19 mouse cellular contexts compared by ENCODE assay signal in the genomic region with DNA sequence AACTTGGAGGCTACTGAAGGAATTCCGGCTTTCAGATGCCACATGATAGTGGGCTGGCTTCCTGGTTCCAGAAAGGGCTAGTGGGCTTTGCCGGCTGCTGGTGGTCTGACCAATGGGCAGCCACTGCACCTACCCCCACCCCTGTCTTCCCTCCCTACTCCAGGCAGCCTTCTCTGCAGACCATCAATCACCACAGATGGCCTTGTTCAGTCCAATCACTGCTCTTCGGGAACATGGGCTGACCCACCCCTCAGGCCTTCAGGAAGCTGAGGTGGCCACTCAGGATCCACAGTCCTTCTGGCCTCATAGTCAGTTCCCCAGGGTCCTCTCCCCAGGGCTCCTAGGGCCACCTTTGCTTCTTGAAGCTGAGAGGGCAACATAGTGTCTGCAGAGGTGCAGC.
DNase-seq lines count a peak whose midpoint lies in the region; ATAC-seq and TF ChIP-seq lines count a peak whose summit lies in the region.
"Had no signal": no experiment of that assay in that cellular context is flagged by ENCODE, and none has a peak within 500 bp of the region (broad histone marks: within the 10 kb centered on the region; RNA-seq: fewer than 3 reads in every experiment).

No protein-coding gene starts in this region.

- H3K27ac ChIP-seq in forebrain, embryonic 12.5 days, result no peak overlapping the region
- H3K27ac ChIP-seq in forebrain, embryonic 10.5 days, result no peak overlapping the region
- H3K27ac ChIP-seq in cortical plate, adult 2 months (ENCODE audit: insufficient read depth, low read length), result no peak overlapping the region
- peak overlapping the region; percentile 90 for H3K27ac ChIP-seq in hindbrain, embryonic 13.5 days
- H3K27ac ChIP-seq in neural tube, embryonic 12.5 days, result no peak overlapping the region
- H3K27ac ChIP-seq: heart, embryonic 13.5 days had no signal

- H3K9ac ChIP-seq in forebrain, embryonic 12.5 days, result 0 out of 2 replicates have a peak overlapping the region, but pooled peaks have one; percentile 72
- peak overlapping the region; percentile 87 for H3K9ac ChIP-seq in hindbrain, embryonic 13.5 days
- 0 out of 2 replicates have a peak overlapping the region, but pooled peaks have one; percentile 9 for H3K9ac ChIP-seq in neural tube, embryonic 12.5 days
- H3K9ac ChIP-seq: heart, embryonic 13.5 days; lung, embryonic 14.5 days had no signal

- H3K9me3 ChIP-seq in forebrain, embryonic 12.5 days, result no peaks in the 10 kb centered on the region
- H3K9me3 ChIP-seq in forebrain, embryonic 10.5 days, result no peaks in the 10 kb centered on the region
- no peaks in the 10 kb centered on the region for H3K9me3 ChIP-seq in hindbrain, embryonic 13.5 days
- H3K9me3 ChIP-seq in neural tube, embryonic 12.5 days, result no peaks in the 10 kb centered on the region
- H3K9me3 ChIP-seq: heart, embryonic 13.5 days had no signal

- H3K4me1 ChIP-seq in forebrain, embryonic 12.5 days, result peaks cover 19% of the 10 kb centered on the region
- peaks cover 34% of the 10 kb centered on the region for H3K4me1 ChIP-seq in forebrain, embryonic 10.5 days
- peaks cover 25% of the 10 kb centered on the region for H3K4me1 ChIP-seq in cortical plate, adult 2 months (ENCODE audit: control insufficient read depth, insufficient read depth, low read length)
- peaks cover 54% of the 10 kb centered on the region for H3K4me1 ChIP-seq in hindbrain, embryonic 13.5 days (replicated peaks)
- peaks cover 29% of the 10 kb centered on the region for H3K4me1 ChIP-seq in neural tube, embryonic 12.5 days

- ATAC-seq in forebrain, embryonic 12.5 days (ENCODE audit: low FRiP score), result no peak
- no peak for ATAC-seq in hindbrain, embryonic 13.5 days (ENCODE audit: low FRiP score)
- ATAC-seq in neural tube, embryonic 12.5 days (ENCODE audit: low FRiP score, low read depth), result no peak
- ATAC-seq: Patski had no signal

- 67% methylated on average over 3 of the region's 3 CpGs for WGBS in forebrain, embryonic 12.5 days
- 78% methylated on average over 3 of the region's 3 CpGs for WGBS in forebrain, embryonic 10.5 days
- WGBS in hindbrain, embryonic 13.5 days, result 41% methylated on average over 3 of the region's 3 CpGs
- 37% methylated on average over 3 of the region's 3 CpGs for WGBS in neural tube, embryonic 12.5 days

- no peak for TF ChIP-seq CTCF in cortical plate, adult 2 months (IDR thresholded peaks at IDR 0.05; ENCODE audit: extremely low read depth, insufficient read depth, low read length)

- TF ChIP-seq POLR2A in cortical plate, adult 2 months (IDR thresholded peaks at IDR 0.05; ENCODE audit: extremely low read depth, insufficient read depth, low read length), result no peak

- no peak overlapping the region for H3K4me3 ChIP-seq in forebrain, embryonic 12.5 days (replicated peaks)
- no peak overlapping the region for H3K4me3 ChIP-seq in forebrain, embryonic 10.5 days
- H3K4me3 ChIP-seq in cortical plate, adult 2 months (ENCODE audit: insufficient read depth, low read length), result peak overlapping the region; percentile 90
- H3K4me3 ChIP-seq in hindbrain, embryonic 13.5 days, result peak overlapping the region; percentile 70
- H3K4me3 ChIP-seq in neural tube, embryonic 12.5 days, result no peak overlapping the region
- H3K4me3 ChIP-seq: heart, embryonic 13.5 days; myocyte had no signal

- H3K27me3 ChIP-seq in forebrain, embryonic 12.5 days, result peaks cover 49% of the 10 kb centered on the region
- H3K27me3 ChIP-seq in forebrain, embryonic 10.5 days (ENCODE audit: poor library complexity, severe bottlenecking), result peaks cover 61% of the 10 kb centered on the region
- peaks cover 18% of the 10 kb centered on the region; the same call in 1 of the 2 replicates for H3K27me3 ChIP-seq in hindbrain, embryonic 13.5 days
- H3K27me3 ChIP-seq in neural tube, embryonic 12.5 days (replicated peaks), result peaks cover 32% of the 10 kb centered on the region

- H3K4me2 ChIP-seq in forebrain, embryonic 12.5 days, result peak overlapping the region; percentile 85; the same call in 1 of the 2 replicates
- peak overlapping the region; percentile 91 for H3K4me2 ChIP-seq in hindbrain, embryonic 13.5 days
- peak overlapping the region; percentile 76 for H3K4me2 ChIP-seq in neural tube, embryonic 12.5 days (replicated peaks)
- H3K4me2 ChIP-seq: heart, embryonic 13.5 days; liver, embryonic 11.5 days; lung, embryonic 14.5 days had no signal

- H3K36me3 ChIP-seq in forebrain, embryonic 12.5 days (replicated peaks), result no peaks in the 10 kb centered on the region
- H3K36me3 ChIP-seq in forebrain, embryonic 10.5 days (replicated peaks), result no peaks in the 10 kb centered on the region
- no peaks in the 10 kb centered on the region for H3K36me3 ChIP-seq in hindbrain, embryonic 13.5 days
- no peaks in the 10 kb centered on the region for H3K36me3 ChIP-seq in neural tube, embryonic 12.5 days
- H3K36me3 ChIP-seq: heart, embryonic 13.5 days had no signal

- no peak for DNase-seq in forebrain, embryonic 10.5 days (ENCODE audit: extremely low spot score, low spot score)
- no peak for DNase-seq in right cerebral cortex, adult 2 months (ENCODE audit: low spot score in 2 of 2)
- DNase-seq in frontal cortex, postnatal 10 days (ENCODE audit: low spot score in 2 of 2), result no peak
- DNase-seq: B cell, adult 2 months; embryo, embryonic 11 days; gastrocnemius, postnatal 36 days; heart, postnatal 4 days; kidney, adult 11 months; kidney, postnatal 36 days; lung, embryonic 14.5 days; thymus, postnatal 25 days had no signal

Comparison
In these comparisons a context has a peak if more than half of its experiments do, and no peak if none do; other contexts are left out.
1. H3K4me3 ChIP-seq: peak in cortical plate, adult 2 months (single experiment) and hindbrain, embryonic 13.5 days (single experiment); none in forebrain, embryonic 12.5 days (single experiment), forebrain, embryonic 10.5 days (single experiment) and neural tube, embryonic 12.5 days (single experiment).
2. H3K9ac ChIP-seq: peak in every context shown above with its lines; median percentile 87 in hindbrain, embryonic 13.5 days; 72 in forebrain, embryonic 12.5 days; 9 in neural tube, embryonic 12.5 days.
3. Peak in every context shown above with its lines, with median percentiles within 50 percentile points of each other: H3K4me2 ChIP-seq.